Mouse (Mus musculus): ENCODE measurements around the gene Ushbp1.

The Ushbp1 gene

GRCm38 (mm10) chr8:71392871-71393270 lies 2.7 kb downstream of the Ushbp1 start:
- no peak for DNase-seq (ENCODE audit: low spot score)

GRCm38 (mm10) chr8:71392391-71392790 lies 3.2 kb downstream of the Ushbp1 start:
- no peak for DNase-seq (ENCODE audit: low spot score)

DNA sequence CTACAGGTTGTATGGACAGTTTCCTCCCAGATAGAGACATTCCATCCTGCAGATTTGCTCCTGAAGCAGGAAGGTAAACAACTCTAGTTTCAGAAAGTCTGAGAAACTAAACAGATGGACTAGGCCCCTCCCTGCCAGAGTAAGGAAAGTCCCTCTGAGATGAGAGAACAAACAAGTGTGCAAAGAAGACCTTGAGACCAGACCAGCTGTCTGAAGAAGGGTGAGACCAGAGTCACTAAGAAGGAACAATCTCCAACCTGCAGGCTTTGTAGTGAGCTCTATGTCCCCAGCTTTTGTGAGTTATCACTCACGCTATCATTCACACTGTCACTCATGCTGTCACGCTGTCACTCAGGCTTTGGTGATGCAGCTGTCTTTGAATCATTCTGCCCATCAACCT lies 3.9 kb downstream of the Ushbp1 start:
- DNase-seq (ENCODE audit: low spot score), result no peak

- no peak for DNase-seq (ENCODE audit: low spot score)
Measured at GRCm38 (mm10) chr8:71388267-71388666, 7.3 kb downstream of the Ushbp1 start.

DNA sequence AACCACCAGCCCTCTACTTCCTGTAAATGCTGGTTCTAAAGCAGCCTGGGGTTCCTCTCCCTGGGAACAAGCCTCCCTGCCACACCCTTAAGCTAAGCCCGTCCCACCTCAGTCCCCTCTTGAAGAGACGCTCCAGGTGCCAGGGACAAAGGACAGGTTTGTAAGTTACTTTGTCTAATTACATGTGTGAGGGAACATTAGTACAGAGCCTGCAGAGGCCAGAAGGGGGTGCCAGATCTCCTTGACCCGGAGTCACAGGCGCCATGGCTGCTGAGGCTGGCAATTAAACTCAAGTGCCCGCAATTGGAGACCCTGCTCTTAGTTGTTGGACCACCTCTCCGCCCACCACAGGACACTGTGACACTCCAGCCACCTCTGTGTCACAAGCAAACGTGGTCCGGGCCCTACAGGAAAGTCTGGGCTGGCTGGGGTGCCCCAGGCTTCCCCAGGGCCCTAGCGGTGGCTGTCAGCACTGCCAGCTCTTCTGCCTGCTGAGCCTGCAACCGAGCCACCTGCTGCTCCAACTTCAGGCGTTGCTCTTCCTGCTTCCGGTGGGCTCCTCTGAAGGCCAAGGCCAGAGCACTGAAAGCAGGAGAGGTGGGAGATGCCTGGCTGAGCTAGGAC lies 10.3 kb downstream of the Ushbp1 start:
- DNase-seq (ENCODE audit: low spot score), result no peak

DNA sequence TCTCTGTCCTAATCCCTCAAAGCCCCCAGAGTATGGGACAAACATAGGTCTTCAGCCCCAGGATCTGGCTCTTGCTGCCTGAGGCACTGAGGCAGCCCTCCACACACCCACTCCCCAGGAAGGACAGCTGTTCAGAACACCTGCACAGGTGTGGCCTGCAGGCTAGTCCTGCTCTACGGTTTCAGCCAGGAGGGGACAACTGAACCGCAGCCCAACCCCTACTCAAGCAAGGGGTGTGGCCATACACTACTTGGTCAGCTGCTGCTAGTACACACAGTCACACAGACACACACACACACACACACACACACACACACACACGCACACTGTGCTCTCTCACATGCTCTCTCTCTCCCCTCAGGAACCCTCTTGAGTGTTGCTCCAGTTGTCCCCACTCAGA lies 11.7 kb downstream of the Ushbp1 start:
- no peak for DNase-seq (ENCODE audit: low spot score)

- no peak for DNase-seq (ENCODE audit: low spot score)
Measured at GRCm38 (mm10) chr8:71383396-71383795, 12.2 kb downstream of the Ushbp1 start.

DNA sequence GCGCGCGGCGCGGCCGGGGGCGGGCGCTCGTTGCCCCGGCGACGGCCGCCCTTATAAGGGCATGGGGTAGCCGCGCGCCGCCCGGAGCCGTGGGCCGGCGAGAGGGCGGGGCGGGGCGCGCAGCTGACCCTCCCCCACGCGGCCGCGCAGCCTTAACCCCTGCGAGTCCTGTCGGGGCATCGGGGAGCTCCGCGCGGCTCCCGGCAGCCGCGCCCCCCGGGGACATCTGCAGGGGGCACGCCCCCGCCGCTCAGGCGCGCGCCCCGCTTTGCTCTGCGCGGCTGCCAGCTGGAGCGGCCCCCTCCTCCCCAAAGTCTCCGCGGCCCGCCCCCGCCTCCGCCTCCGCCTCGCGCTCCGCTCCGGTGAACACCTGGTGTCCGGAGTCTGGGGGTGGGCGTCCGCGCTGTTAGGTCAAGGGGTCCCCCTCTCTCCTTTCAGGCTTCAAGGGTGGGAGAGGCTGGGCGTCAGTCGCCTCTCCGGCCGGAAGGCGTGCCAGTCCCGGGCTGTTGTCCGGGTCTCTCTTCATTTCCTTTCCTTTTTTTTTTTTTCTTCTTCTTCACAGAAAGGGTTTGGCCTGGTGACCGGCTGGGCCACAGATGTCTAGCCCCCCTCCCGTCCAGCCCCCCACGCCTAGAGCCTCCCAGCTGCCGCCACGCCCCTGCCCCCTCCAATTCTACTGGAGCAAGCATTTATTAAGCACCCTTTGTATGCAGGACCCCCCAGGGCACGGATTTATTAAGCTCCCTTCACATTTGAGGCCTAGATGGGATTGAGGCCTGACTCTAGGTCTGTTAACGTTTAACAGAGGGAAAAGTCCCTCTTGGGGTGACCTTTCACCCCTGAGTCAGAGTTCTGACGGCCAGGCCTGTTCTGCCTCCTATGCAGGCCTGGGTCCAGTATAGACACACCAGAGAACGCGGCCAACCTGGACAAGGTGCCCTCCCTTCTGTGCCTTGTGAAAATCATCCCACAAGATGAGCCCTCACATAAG lies 13.3 kb downstream of the Ushbp1 start:
- DNase-seq (ENCODE audit: low spot score), result peak; percentile 94

DNA sequence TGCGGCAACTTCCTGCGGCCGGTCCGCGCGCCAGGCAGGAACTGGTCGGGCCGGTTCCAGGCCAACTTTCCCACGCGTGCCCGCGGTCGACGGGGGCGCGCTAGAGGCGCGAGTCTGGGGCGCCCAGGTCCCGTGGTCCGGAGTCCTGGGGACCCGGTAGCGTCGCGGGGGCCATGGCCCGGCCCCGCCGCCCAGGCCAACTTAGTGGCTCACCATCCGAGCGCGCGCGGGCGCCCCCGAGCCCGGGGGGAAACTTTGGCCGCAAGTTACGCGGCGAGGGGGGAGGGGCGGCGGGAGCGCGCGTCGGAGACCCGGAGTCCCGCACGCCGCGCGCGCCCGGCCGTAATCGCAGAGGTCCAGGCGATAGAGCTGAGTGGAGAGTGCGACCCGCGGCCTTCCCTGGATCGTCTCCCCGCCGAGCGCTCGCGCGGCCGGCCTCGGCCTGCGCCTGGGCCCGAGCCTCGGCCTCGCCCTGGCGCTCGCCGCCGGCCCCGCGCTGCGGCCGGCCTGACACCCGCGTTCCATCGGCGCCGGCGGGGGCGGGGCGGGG lies 14.1 kb downstream of the Ushbp1 start, which contains the start of gene Nr2f6:
Gene Nr2f6 (minus strand): TSS at position 540 of the 550 bp plus-strand sequence.
- peak; percentile 87 for DNase-seq (ENCODE audit: low spot score)

DNA sequence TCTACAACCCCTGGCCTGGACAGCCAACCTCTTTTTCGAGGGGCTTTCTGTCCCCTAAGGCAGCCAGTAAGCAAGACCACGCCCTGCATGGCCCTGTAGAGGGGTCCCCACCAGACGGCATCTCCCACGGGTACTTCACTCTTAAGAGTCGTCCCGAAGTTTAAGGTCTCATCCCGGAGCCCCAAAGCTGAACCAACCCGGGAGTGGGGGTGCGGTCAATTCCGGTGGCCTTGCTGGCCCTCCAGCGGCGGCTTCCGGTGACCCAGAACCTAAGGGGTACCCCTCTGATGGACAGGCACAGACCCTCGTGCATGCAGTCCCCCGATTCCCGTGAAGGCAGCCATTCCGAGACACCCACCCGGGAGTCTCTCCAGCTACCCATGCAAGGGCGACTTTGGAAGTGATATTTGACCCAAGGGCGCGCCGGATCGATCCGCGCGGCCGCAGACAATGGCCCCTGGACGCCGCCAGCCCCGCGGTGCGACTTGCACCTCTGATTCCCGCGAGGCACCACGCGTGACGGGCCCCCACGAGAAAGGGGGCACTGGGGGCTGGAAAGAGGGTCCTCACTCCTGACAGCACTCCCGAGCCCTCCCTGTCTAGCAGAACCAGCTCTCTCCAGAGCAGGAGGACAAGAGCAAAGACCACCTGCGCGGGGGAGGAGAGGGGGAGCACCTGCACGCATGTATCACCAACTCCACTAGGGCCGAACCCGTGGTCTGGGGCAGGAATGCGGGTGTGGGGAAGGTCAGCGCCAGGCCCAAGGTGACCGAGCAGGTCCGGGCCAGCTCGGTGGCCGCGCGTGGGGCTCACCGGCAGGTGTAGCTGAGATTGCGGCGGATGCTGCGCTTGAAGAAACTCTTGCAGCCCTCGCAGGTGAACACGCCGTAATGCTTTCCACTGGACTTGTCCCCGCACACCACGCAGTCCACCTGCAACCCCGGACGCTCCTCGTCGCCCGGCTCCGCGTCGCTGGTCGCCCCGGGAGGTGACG lies 15.1 kb downstream of the Ushbp1 start:
- peak; percentile 63 for DNase-seq (ENCODE audit: low spot score)

DNA sequence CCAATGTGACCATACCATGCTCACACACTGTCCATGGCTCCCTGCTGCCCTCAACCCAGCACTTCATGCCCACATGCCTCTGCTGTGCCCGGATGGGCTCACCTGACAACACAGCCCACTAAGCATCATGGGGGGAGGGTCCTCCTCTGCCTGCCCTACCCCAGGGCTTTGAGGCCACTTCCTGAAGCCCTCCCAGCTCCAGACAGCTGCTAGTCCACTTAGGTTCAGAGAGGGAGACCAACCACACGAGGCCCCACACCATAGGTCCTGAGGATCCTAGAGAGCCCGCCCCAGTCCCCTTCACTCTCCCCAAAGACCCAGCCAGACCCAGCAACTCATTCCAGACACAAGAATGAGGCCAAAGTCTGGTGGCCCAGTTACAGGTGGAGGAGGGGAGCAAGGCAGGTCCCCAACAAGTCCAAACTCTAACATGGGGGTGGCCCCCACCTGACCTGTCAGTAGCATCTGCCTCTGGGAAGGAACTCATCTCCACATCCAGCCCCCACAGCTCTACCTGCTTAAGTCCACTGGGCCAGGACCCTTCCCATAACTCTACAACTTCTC lies 16.0 kb downstream of the Ushbp1 start:
- no peak for DNase-seq (ENCODE audit: low spot score)

DNA sequence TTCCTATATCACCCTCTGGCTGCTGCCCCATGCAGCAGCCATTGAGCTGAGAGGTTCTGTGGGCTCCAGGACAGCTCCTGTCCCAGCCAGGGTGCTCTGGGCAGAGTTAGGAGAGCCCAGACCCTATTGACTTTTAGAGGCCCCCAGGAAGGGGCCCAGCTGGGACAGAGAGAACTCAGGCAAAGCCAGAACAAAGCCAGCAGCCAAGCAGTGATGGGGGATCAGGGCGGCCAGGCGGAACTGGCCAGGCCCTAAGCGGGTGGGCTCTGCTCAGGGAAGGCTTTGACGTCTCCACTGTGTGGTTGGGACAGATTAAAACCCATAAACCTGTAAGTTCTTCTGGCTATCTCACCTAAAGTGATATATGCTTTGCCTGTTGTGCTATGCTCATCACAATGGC lies 16.6 kb downstream of the Ushbp1 start:
- no peak for DNase-seq (ENCODE audit: low spot score)

GRCm38 (mm10) chr8:71376423-71377030 lies 19.1 kb downstream of the Ushbp1 start:
- no peak for DNase-seq (ENCODE audit: low spot score)

- DNase-seq (ENCODE audit: low spot score), result peak; percentile 79
Measured at GRCm38 (mm10) chr8:71375581-71376422, 19.8 kb downstream of the Ushbp1 start.

- peak; percentile 67 for DNase-seq (ENCODE audit: low spot score)
Measured at GRCm38 (mm10) chr8:71374616-71375206, 20.9 kb downstream of the Ushbp1 start.

DNA sequence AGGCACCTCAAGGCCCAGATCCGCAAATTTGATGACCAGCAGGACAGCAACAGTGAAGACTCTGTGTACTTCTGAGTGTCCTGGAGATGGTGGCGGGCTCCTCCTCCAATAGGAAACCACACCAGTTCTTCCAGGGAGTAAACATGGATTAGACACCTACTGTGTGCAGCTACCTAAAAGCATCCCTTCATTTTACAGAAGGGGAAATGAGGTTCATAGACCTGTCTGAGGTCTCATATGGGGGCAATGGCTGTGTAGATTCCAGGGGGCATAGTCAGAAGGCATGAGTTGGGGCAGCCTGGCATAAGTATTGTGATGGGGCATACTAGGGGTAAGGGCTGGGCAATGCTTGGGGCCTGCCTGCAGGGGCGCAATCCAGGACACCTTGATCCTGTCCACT lies 22.6 kb downstream of the Ushbp1 start:
- no peak for DNase-seq (ENCODE audit: low spot score)

- no peak for DNase-seq (ENCODE audit: low spot score)
Measured at GRCm38 (mm10) chr8:71372427-71372826, 23.2 kb downstream of the Ushbp1 start.

DNA sequence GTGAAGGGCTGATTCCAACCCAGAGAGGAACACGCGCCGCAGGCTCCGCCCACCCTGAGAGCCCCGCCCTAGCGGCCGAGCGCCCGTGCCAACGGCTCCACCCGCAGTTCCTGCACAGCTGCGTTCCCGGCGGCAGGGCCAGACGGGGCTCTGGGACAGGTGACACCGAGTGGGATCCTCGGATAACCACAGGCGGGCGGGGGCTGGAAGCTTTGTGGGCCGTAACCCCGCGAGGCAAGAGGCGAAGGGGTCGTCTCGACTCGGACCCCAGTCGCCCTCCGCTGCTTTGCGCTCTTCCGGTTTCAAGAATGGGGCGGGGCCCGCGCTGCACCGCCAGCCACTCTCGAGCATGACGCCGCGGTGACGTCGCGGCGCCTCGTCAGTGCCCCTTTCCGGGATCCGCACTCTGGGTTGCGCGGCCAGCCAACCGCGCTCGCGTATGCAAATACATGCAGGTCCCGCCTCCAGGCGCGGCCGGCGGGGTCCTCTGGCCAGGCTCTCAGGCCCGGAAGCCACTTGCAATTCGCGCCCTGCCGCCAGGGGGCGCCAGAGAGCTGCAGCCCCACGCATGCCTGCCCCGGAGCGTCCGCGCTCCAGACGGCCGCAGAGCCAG lies 24.3 kb downstream of the Ushbp1 start, which contains the start of gene Ocel1:
Gene Ocel1 (plus strand): TSS at position 63 of the 613 bp plus-strand sequence.
- peak; percentile 96 for DNase-seq (ENCODE audit: low spot score)

GRCm38 (mm10) chr8:71370711-71371235 lies 24.8 kb downstream of the Ushbp1 start:
- no peak for DNase-seq (ENCODE audit: low spot score)

Data from testis, postnatal 10 days (tissue).